Mouse (Mus musculus) effector memory CD4-positive, alpha-beta T cell, adult 7 months (primary cell): ENCODE measurements around the gene Gprin1. TPM values are rescaled to one million over a fixed set of nuclear protein-coding genes. Genes with fewer than 3 reads are reported as not detected.

Source experiments
- polyA plus RNA-seq: library from polyadenylated mRNA; unstranded; fragments of 100-300 nt; shearing (Covaris generic); gene quantifications from one replicate; pipeline ENCODE4 v1.2.1, GENCODE M21; 2017

Gene Gprin1
- not detected for polyA plus RNA-seq

DNA sequence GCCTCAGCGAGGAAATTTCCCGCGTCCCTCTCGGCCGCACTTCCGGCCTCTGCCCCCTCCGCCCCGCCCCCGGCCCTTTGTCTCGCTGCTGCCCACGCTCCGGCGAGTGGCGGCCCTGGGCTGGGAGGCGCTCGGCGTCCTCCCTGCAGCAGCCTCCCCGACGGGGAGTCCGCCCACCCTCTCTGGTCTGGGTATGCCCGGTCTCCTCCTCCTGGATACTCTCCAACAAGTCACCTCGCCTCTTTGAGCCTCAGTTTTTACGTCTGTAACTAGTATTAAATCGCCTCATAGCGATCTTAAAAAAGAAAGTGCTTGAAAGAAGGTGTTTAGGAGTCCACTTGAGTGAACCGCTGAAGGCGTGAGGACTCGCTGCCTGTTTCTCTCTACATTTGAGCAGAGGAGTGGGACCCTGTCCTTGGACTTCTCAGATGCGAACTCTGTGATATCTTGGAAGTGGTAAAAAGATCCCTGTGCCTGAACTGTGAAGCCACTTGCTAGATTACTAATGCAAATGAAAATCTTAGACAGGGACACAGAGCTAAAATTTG lies at the start of gene Gprin1:
TSS of gene Gprin1 (minus strand) at position 11 of the 548 bp plus-strand sequence.

DNA sequence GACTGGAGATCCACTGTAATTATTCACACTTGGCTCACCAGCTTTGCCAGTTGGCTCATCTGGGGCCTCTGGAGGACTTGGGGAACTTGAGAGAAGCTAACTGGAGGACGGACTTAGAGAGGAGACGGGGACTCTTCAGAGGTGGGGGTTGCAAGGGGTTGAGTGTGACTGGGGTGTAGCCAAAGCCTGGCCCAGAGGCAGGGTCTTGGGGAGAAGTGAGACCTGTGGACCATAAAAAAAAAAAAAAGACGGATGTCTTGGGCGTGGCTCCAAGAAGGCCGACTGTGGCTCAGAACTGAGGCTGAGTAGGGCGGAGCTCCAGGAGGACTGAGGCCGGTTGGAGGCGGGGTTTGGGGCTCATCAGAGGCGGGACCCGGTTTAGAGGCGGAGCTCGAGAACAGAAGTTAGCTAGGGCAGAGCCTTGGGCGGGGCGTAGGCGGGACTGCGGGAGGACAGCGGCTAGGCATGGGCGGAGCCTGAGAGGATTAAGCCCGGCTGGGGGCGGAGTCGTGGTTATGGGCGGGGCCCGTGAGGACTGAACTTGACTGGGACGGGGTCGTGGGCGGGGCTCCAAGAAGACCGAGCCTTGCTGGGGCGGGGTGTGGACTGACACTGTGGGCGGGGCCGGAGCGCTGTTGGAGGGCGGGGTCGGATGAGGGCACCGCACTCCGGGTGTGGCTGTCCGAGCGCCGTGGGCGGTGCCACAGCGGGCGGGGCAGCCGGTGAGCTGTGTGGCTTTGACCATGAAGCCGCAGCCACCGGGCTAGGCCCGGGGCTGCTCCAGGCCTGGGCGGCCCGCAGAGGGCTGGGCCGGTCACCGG lies 39.3 kb upstream of the Gprin1 start, which contains the start of gene Tspan17:
TSS of gene Tspan17 (plus strand) at position 638 of the 821 bp plus-strand sequence.

DNA sequence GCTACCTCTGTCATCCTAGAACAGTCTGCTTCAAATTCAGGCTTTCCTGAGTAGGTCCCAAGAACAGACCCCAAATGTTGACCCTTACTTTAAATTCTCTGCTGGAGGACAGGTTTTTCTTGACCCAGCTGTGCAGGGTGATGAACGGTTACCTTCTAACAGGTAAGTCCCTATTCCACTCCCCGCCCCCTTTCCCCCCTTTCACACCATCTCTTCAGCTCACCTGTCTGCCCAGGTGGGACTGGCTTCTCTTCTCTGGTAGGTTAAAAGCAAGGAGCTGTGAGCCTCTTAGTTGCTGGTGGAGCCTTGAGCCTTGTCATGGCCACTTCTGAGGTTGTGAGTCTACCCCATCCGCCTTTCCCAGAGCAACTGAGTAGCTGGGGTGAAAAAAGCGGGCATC lies 34.0 kb upstream of the Gprin1 start, which contains the start of gene Eif4e1b:
TSS of gene Eif4e1b (plus strand) at position 301 of the 400 bp plus-strand sequence.

DNA sequence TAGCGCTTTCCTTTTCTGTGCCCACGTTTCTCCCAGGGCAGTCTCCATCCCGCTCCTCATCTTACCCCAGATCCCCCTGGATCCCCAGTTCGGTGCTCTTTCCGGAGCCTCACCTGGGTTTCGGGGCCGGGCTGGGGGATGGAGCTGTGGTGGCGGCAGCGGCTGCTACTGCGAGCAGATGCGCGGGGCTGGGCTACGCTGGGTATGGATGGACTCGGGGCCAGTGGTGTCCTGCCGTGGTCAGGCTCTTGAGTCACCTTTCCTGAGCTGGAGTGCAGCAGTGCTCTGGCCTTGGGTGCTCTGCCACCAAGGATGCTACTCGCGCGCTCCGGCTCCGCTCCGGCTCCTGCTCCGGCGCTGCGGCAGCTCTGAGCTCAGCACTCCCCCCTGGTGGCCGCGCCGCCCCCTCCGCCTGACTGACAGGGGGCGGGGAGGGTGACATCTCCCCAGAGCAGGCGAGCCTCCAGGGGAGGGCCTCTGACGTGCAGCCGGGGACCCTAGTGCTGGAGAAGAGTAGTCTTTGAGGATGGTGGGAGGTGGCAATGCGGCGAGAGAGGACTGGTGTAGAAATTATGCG lies 16.6 kb upstream of the Gprin1 start, which contains the start of gene Sncb:
TSS of gene Sncb (minus strand) at position 404 of the 577 bp plus-strand sequence.

DNA sequence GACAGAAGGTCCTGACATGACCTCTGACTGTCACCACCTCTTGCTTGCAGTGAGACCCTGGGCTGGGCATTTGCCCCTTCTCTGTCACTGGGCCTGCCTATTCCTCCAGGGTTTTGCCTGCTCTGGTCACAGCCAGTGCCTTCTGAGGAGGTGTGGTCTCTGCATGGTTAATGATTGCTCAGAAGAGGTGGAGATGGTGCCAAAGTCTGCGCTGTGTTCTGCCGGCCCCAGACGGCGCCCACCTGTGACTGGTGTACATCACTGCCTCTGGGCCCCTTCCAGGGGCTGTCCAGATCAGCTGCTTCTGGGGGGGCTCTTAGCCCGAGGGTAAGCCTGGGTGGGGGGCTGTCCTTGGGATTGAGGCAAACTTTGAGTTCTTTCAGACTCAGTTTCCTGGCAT lies 48.4 kb downstream of the Gprin1 start, which contains the start of gene Cdhr2:
TSS of gene Cdhr2 (plus strand) at position 219 of the 400 bp plus-strand sequence.

DNA sequence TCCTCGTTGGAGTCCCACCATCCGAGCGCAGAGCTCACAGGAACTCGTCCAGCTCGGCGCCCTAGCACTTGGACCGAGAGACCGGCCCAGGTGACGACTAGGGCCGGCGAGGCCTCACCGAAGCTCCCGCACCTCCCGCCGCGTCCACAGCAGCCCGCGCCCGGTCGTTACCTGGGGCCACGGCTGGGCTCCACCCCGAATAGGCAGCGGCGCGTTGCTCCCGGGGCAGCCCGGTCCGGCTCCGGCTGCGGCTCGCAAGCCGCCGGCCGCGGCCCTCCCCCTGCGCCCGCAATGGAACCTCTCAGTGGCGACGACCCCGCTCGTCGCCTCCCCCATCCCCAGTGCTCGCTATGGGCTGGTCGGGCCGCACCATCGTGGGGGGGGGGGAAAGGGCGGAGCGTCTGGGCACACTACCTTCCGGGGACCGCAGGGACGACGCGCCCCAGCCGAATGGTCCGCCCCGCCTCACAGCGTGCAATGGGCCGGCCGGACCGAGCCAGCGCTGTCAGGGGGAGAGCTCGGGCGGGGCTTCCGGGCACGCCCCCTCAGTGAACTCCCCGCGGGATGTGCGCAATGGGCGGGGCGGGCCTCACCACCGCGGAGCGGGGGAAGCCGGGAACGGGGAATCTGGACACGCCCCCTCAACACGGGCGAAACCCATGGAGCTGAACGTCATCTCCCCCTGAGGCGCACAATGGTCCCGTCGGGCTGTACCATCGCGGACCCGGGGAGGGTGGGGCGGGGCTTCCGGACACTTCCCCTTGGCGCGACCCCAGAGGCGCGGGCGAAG lies 55.9 kb downstream of the Gprin1 start, which contains the start of gene Rnf44:
TSS of gene Rnf44 (minus strand) at position 350 of the 790 bp plus-strand sequence.

Other genes starting within 250 kb of the Gprin1 start
- 41.7 TPM for gene Simc1, start 246.1 kb downstream of the Gprin1 start, polyA plus RNA-seq
- 72.7 TPM for gene 4833439L19Rik, start 184.4 kb downstream of the Gprin1 start, polyA plus RNA-seq
- gene Arl10, start 174.9 kb downstream of the Gprin1 start, polyA plus RNA-seq: 1.8 TPM
- 26.2 TPM for gene Nop16, start 159.8 kb downstream of the Gprin1 start, polyA plus RNA-seq
- 138 TPM for gene Higd2a, start 159.7 kb downstream of the Gprin1 start, polyA plus RNA-seq
- gene Cltb, start 138.5 kb downstream of the Gprin1 start, polyA plus RNA-seq: 80.2 TPM
- 76.6 TPM for gene Faf2, start 128.1 kb downstream of the Gprin1 start, polyA plus RNA-seq
- gene Rnf44, start 56.0 kb downstream of the Gprin1 start, polyA plus RNA-seq: 90.4 TPM
- gene Cdhr2, start 48.4 kb downstream of the Gprin1 start, polyA plus RNA-seq: 0.12 TPM
- gene Sncb, start 16.7 kb upstream of the Gprin1 start, polyA plus RNA-seq: 0.57 TPM
- not detected for gene Eif4e1b, start 34.1 kb upstream of the Gprin1 start, polyA plus RNA-seq
- 6.1 TPM for gene Tspan17, start 39.5 kb upstream of the Gprin1 start, polyA plus RNA-seq
- gene Unc5a, start 199.5 kb upstream of the Gprin1 start, polyA plus RNA-seq: 13.4 TPM